10 mouse cellular contexts compared by ENCODE assay signal in the genomic region with DNA sequence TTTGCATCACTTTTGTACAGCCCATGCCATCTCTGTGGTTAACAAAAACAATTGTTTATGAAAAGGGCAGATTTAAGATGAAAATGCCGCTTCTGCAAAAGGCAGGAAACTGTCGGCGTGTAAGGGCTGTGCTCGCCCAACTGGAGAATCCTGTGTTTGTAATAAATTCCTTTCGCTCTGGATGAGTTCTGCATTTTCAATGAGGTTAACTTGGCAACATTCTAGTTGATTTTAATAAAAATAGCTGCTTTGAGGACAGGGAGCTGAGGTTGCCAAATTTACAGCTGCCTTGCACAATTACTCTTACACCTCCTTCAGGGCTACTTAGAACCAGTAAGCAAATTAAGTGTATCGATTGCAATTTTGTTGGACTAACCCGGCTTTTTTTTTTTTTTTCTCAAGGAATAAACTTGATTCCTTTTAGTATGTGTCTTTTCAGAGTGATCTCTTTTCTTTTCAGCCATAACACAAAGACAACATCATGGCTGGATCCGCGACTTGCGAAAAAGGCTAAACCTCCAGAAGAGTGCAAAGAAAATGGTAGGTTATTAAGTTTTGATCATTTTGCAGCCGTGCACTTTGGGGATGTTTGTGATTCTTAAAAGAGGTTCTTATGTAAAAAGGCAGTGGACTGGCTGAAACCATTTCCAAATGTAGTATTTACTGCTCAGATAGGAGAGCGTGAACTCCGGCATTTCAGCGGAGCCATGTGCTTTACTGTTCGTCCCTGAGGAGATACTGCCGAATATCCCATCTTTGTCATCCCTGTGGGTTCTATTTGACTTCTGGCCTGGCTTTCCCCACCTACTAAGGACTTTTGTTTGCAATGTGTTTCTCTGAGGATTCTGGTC.
A peak's percentile ranks its signal among the peaks of the same experiment; 100 is the strongest.
DNase-seq lines count a peak whose midpoint lies in the region; ATAC-seq lines count a peak whose summit lies in the region.
"Had no signal": no experiment of that assay in that cellular context is flagged by ENCODE, and none has a peak within 500 bp of the region (broad histone marks: within the 10 kb centered on the region; RNA-seq: fewer than 3 reads in every experiment).

No protein-coding gene starts in this region.

- no peak overlapping the region for H3K9ac ChIP-seq in forebrain, embryonic 12.5 days
- no peak overlapping the region for H3K9ac ChIP-seq in intestine, embryonic 15.5 days
- H3K9ac ChIP-seq: liver, embryonic 13.5 days had no signal

- 49% methylated on average over 16 of the region's 16 CpGs for WGBS in forebrain, embryonic 12.5 days
- 87% methylated on average over 16 of the region's 16 CpGs for WGBS in forebrain, embryonic 10.5 days
- 72% methylated on average over 16 of the region's 16 CpGs for whole genome bisulfite sequencing in intestine, embryonic 15.5 days

- ATAC-seq in forebrain, embryonic 12.5 days (ENCODE audit: low FRiP score): peak; percentile 47; the same call in 1 of the 2 replicates
- ATAC-seq in erythroid progenitor cell, adult 5-6 weeks (replicated peaks; ENCODE audit: low FRiP score, poor library complexity, severe bottlenecking): no peak
- ATAC-seq in intestine, embryonic 15.5 days: no peak

- no peaks in the 10 kb centered on the region for H3K27me3 ChIP-seq in forebrain, embryonic 12.5 days
- no peaks in the 10 kb centered on the region for H3K27me3 ChIP-seq in forebrain, embryonic 10.5 days (ENCODE audit: poor library complexity, severe bottlenecking)
- no peaks in the 10 kb centered on the region for H3K27me3 ChIP-seq in intestine, embryonic 15.5 days (replicated peaks)
- H3K27me3 ChIP-seq: liver, embryonic 13.5 days had no signal

- DNase-seq in forebrain, embryonic 10.5 days (ENCODE audit: extremely low spot score, low spot score): no peak
- peak; percentile 23 for DNase-seq in right cerebral cortex, adult 18-20 months
- DNase-seq in right cerebral cortex, postnatal 14 days: no peak
- DNase-seq in lung, postnatal 36 days: peak; percentile 45
- DNase-seq in adrenal gland, postnatal 25 days: no peak
- DNase-seq: liver, embryonic 13.5 days had no signal

- peaks cover 15% of the 10 kb centered on the region for H3K4me1 ChIP-seq in forebrain, embryonic 12.5 days
- peaks cover 10% of the 10 kb centered on the region; the same call in 1 of the 2 replicates for H3K4me1 ChIP-seq in forebrain, embryonic 10.5 days
- H3K4me1 ChIP-seq in intestine, embryonic 15.5 days (replicated peaks): no peaks in the 10 kb centered on the region
- H3K4me1 ChIP-seq: liver, embryonic 13.5 days had no signal

- H3K4me2 ChIP-seq in forebrain, embryonic 12.5 days: peak overlapping the region; percentile 36
- no peak overlapping the region for H3K4me2 ChIP-seq in intestine, embryonic 15.5 days (replicated peaks)
- H3K4me2 ChIP-seq: liver, embryonic 13.5 days had no signal

- no peaks in the 10 kb centered on the region for H3K9me3 ChIP-seq in forebrain, embryonic 12.5 days
- no peaks in the 10 kb centered on the region for H3K9me3 ChIP-seq in forebrain, embryonic 10.5 days
- no peaks in the 10 kb centered on the region for H3K9me3 ChIP-seq in intestine, embryonic 15.5 days
- H3K9me3 ChIP-seq: liver, embryonic 13.5 days had no signal

- 0 out of 2 replicates have a peak overlapping the region, but pooled peaks have one; percentile 42 for H3K27ac ChIP-seq in forebrain, embryonic 12.5 days
- no peak overlapping the region for H3K27ac ChIP-seq in forebrain, embryonic 10.5 days
- H3K27ac ChIP-seq in intestine, embryonic 15.5 days: no peak overlapping the region
- H3K27ac ChIP-seq: liver, embryonic 13.5 days; stomach, postnatal 0 days had no signal

- no peaks in the 10 kb centered on the region for H3K36me3 ChIP-seq in forebrain, embryonic 12.5 days (replicated peaks)
- no peaks in the 10 kb centered on the region for H3K36me3 ChIP-seq in forebrain, embryonic 10.5 days (replicated peaks)
- no peaks in the 10 kb centered on the region for H3K36me3 ChIP-seq in intestine, embryonic 15.5 days
- H3K36me3 ChIP-seq: liver, embryonic 13.5 days had no signal

- peak overlapping the region; percentile 14 for H3K4me3 ChIP-seq in forebrain, embryonic 12.5 days (replicated peaks)
- no peak overlapping the region for H3K4me3 ChIP-seq in forebrain, embryonic 10.5 days
- H3K4me3 ChIP-seq in intestine, embryonic 15.5 days (replicated peaks): no peak overlapping the region
- H3K4me3 ChIP-seq: liver, embryonic 13.5 days had no signal

Comparison
In these comparisons a context has a peak if more than half of its experiments do, and no peak if none do; other contexts are left out.
1. DNase-seq: peak in right cerebral cortex, adult 18-20 months (single experiment) and lung, postnatal 36 days (single experiment); none in forebrain, embryonic 10.5 days (single experiment), right cerebral cortex, postnatal 14 days (single experiment) and adrenal gland, postnatal 25 days (single experiment).